Mouse (Mus musculus) midbrain, embryonic 12.5 days (tissue): Measurements from ENCODE around the gene Fto. TPM values are rescaled to one million over a fixed set of nuclear protein-coding genes. Genes with fewer than 3 reads are reported as not detected.
A peak's percentile ranks its signal among the peaks of the same experiment; 100 is the strongest.

Experiments used
- ATAC-seq: fragments of 200-750 bp; cut with Nextera tagmentation; 2 replicates; pipeline ENCODE4 v1.8.0; 2017; ENCODE audit warnings: low read depth, moderate TSS enrichment, moderate library complexity; ENCODE audit not compliant: low FRiP score
- H3K27ac ChIP-seq: fragments of 300-500 bp; sonication (generic); replicated peaks from 2 replicates; pipeline ENCODE4 v1.5.1; 2016; ENCODE audit warnings: mild to moderate bottlenecking
- H3K27me3 ChIP-seq: fragments of 300-500 bp; sonication (generic); 2 replicates; pipeline ENCODE4 v1.6.1; 2016; ENCODE audit warnings: mild to moderate bottlenecking
- H3K36me3 ChIP-seq: fragments of 300-500 bp; sonication (generic); 2 replicates; pipeline ENCODE4 v1.6.1; 2016
- H3K4me1 ChIP-seq: fragments of 300-500 bp; sonication (generic); 2 replicates; pipeline ENCODE4 v1.6.1; 2016
- H3K4me2 ChIP-seq: fragments of 300-500 bp; sonication (generic); replicated peaks from 2 replicates; pipeline ENCODE4 v1.6.1; 2016; ENCODE audit warnings: mild to moderate bottlenecking, moderate library complexity
- H3K4me3 ChIP-seq: fragments of 300-500 bp; sonication (generic); 2 replicates; pipeline ENCODE4 v1.5.1; 2016; ENCODE audit warnings: mild to moderate bottlenecking
- H3K9ac ChIP-seq: fragments of 300-500 bp; sonication (generic); replicated peaks from 2 replicates; pipeline ENCODE4 v1.6.1; 2016; ENCODE audit warnings: mild to moderate bottlenecking, moderate library complexity
- H3K9me3 ChIP-seq: fragments of 300-500 bp; sonication (generic); 2 replicates; pipeline ENCODE4 v1.6.1; 2016; ENCODE audit warnings: mild to moderate bottlenecking
- WGBS: fragments of 180-500 bp; shearing (Covaris S2); methylation state at CpG from one replicate; pipeline ENCODE4 v1.1.7; 2016; 5-methylcytosine and 5-hydroxymethylcytosine counted together
- polyA plus RNA-seq: library from polyadenylated mRNA; unstranded; fragments of >200 nt; fragmentation: Nextera tagmentation; extraction: Ambion mirVana; gene quantifications from 2 replicates; pipeline ENCODE4 v1.2.1, GENCODE M21; 2016

The Fto gene
- polyA plus RNA-seq, 1 experiment from 2014 or later: 115 TPM

- Histone ChIP-seq H3K27ac (no peak overlapping the region), H3K9me3 (no peaks in the 10 kb centered on the region), H3K27me3 (peaks cover 29% of the 10 kb centered on the region), H3K9ac (no peak overlapping the region), H3K36me3 (no peaks in the 10 kb centered on the region), H3K4me3 (no peak overlapping the region), H3K4me2 (no peak overlapping the region), H3K4me1 (peaks cover 19% of the 10 kb centered on the region)
- no peak for ATAC-seq
- WGBS: 87% methylated on average over 10 of the region's 10 CpGs
These were observed 50.0 kb downstream of the Fto start for GRCm38 (mm10) chr8:91363272-91363860.

GRCm38 (mm10) chr8:91364216-91364615 lies 50.9 kb downstream of the Fto start:
- no peak overlapping the region for H3K4me2 ChIP-seq
- H3K9me3 ChIP-seq: no peaks in the 10 kb centered on the region
- no peaks in the 10 kb centered on the region for H3K36me3 ChIP-seq
- peaks cover 27% of the 10 kb centered on the region for H3K27me3 ChIP-seq
- H3K27ac ChIP-seq: no peak overlapping the region
- H3K9ac ChIP-seq: no peak overlapping the region
- WGBS: 75% methylated on average over 6 of the region's 6 CpGs
- no peak for ATAC-seq
- H3K4me3 ChIP-seq: no peak overlapping the region
- peaks cover 19% of the 10 kb centered on the region for H3K4me1 ChIP-seq

GRCm38 (mm10) chr8:91365804-91366203 lies 52.5 kb downstream of the Fto start:
- Histone ChIP-seq H3K9me3 (no peaks in the 10 kb centered on the region), H3K9ac (no peak overlapping the region), H3K27ac (peak overlapping the region; percentile 44), H3K4me3 (no peak overlapping the region), H3K4me1 (peaks cover 24% of the 10 kb centered on the region), H3K4me2 (no peak overlapping the region), H3K27me3 (peaks cover 34% of the 10 kb centered on the region), H3K36me3 (no peaks in the 10 kb centered on the region)
- peak; percentile 66 for ATAC-seq

GRCm38 (mm10) chr8:91370899-91371298 lies 57.6 kb downstream of the Fto start:
- Histone ChIP-seq H3K36me3 (no peaks in the 10 kb centered on the region), H3K4me3 (no peak overlapping the region), H3K9ac (no peak overlapping the region), H3K9me3 (no peaks in the 10 kb centered on the region), H3K27ac (no peak overlapping the region), H3K27me3 (peaks cover 47% of the 10 kb centered on the region), H3K4me2 (no peak overlapping the region), H3K4me1 (peaks cover 38% of the 10 kb centered on the region)
- WGBS: 54% methylated on average over 12 of the region's 12 CpGs
- ATAC-seq: peak; percentile 34; the same call in 1 of the 2 replicates

GRCm38 (mm10) chr8:91371995-91372394 lies 58.7 kb downstream of the Fto start:
- H3K27ac ChIP-seq: no peak overlapping the region
- WGBS: 59% methylated on average over 4 of the region's 4 CpGs
- H3K36me3 ChIP-seq: no peaks in the 10 kb centered on the region
- H3K4me2 ChIP-seq: no peak overlapping the region
- H3K9me3 ChIP-seq: no peaks in the 10 kb centered on the region
- peaks cover 47% of the 10 kb centered on the region for H3K4me1 ChIP-seq
- H3K27me3 ChIP-seq: peaks cover 57% of the 10 kb centered on the region
- no peak overlapping the region for H3K9ac ChIP-seq
- no peak overlapping the region for H3K4me3 ChIP-seq
- ATAC-seq: no peak

- H3K9ac ChIP-seq: no peak overlapping the region
- no peaks in the 10 kb centered on the region for H3K36me3 ChIP-seq
- H3K9me3 ChIP-seq: no peaks in the 10 kb centered on the region
- ATAC-seq: no peak
- no peak overlapping the region for H3K27ac ChIP-seq
- no peak overlapping the region for H3K4me3 ChIP-seq
- 49% methylated on average over 9 of the region's 9 CpGs for WGBS
- peaks cover 47% of the 10 kb centered on the region for H3K4me1 ChIP-seq
- no peak overlapping the region for H3K4me2 ChIP-seq
- H3K27me3 ChIP-seq: peaks cover 54% of the 10 kb centered on the region
These were observed 59.7 kb downstream of the Fto start for GRCm38 (mm10) chr8:91372780-91373577.

- WGBS: 41% methylated on average over 20 of the region's 20 CpGs
- no peaks in the 10 kb centered on the region for H3K36me3 ChIP-seq
- no peaks in the 10 kb centered on the region for H3K9me3 ChIP-seq
- H3K4me2 ChIP-seq: no peak overlapping the region
- peaks cover 53% of the 10 kb centered on the region for H3K27me3 ChIP-seq
- no peak overlapping the region for H3K9ac ChIP-seq
- ATAC-seq: no peak
- H3K4me1 ChIP-seq: peaks cover 50% of the 10 kb centered on the region
- H3K4me3 ChIP-seq: no peak overlapping the region
- no peak overlapping the region for H3K27ac ChIP-seq
These were observed 62.0 kb downstream of the Fto start for GRCm38 (mm10) chr8:91375054-91375938.

- Histone ChIP-seq H3K4me1 (peaks cover 58% of the 10 kb centered on the region), H3K27ac (no peak overlapping the region), H3K4me2 (no peak overlapping the region), H3K27me3 (peaks cover 53% of the 10 kb centered on the region), H3K9ac (no peak overlapping the region), H3K36me3 (no peaks in the 10 kb centered on the region), H3K4me3 (no peak overlapping the region), H3K9me3 (no peaks in the 10 kb centered on the region)
- ATAC-seq: no peak
- 45% methylated on average over 11 of the region's 11 CpGs for WGBS
These were observed 63.5 kb downstream of the Fto start for GRCm38 (mm10) chr8:91376785-91377184.

- Histone ChIP-seq H3K4me3 (no peak overlapping the region), H3K36me3 (no peaks in the 10 kb centered on the region), H3K4me2 (no peak overlapping the region), H3K9ac (no peak overlapping the region), H3K27ac (no peak overlapping the region), H3K9me3 (no peaks in the 10 kb centered on the region), H3K4me1 (peaks cover 56% of the 10 kb centered on the region), H3K27me3 (peaks cover 53% of the 10 kb centered on the region)
- no peak for ATAC-seq
- 39% methylated on average over 6 of the region's 6 CpGs for WGBS
These were observed 64.0 kb downstream of the Fto start for GRCm38 (mm10) chr8:91377275-91377674.

- peak; percentile 52; the same call in 1 of the 2 replicates for ATAC-seq
- Histone ChIP-seq H3K4me3 (no peak overlapping the region), H3K36me3 (no peaks in the 10 kb centered on the region), H3K4me1 (peaks cover 56% of the 10 kb centered on the region), H3K4me2 (no peak overlapping the region), H3K27ac (no peak overlapping the region), H3K9me3 (no peaks in the 10 kb centered on the region), H3K9ac (no peak overlapping the region), H3K27me3 (peaks cover 43% of the 10 kb centered on the region)
- 74% methylated on average over 13 of the region's 13 CpGs for WGBS
These were observed 65.6 kb downstream of the Fto start for GRCm38 (mm10) chr8:91378846-91379499.

GRCm38 (mm10) chr8:91380796-91381542 lies 67.6 kb downstream of the Fto start:
- Histone ChIP-seq H3K9me3 (no peaks in the 10 kb centered on the region), H3K4me3 (no peak overlapping the region), H3K27me3 (peaks cover 37% of the 10 kb centered on the region), H3K9ac (no peak overlapping the region), H3K36me3 (no peaks in the 10 kb centered on the region), H3K4me1 (peaks cover 52% of the 10 kb centered on the region), H3K27ac (no peak overlapping the region), H3K4me2 (0 out of 2 replicates have a peak overlapping the region, but pooled peaks have one; percentile 18)
- no peak for ATAC-seq
- WGBS: 16% methylated on average over 10 of the region's 10 CpGs
